Mouse (Mus musculus): ENCODE results near the gene Ddc.

DNA sequence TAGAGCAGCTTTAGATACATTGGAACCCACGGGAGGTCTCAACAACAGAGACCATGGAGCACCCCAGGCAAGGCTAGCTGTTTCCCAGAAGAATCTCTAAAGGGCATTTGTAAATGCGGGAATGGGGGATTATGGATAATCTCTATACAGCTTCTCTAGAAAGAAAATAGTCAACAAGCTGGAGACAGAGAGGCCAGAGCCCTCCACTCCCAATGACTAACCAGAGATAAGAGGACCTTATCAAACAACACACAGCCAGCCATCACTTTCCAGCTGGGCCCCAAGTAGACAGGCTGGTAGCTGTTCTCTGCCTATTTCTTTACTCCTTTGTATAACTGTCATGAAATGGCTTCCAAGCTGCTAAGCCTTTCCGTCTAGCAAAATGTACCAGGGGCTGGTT lies 82.2 kb downstream of the Ddc start:
- TF ChIP-seq CTCF (IDR thresholded peaks at IDR 0.05; ENCODE audit: control insufficient read depth, insufficient read depth, insufficient replicate concordance, low read depth, low read length): no peak
- TF ChIP-seq POLR2A (IDR thresholded peaks at IDR 0.05; ENCODE audit: control insufficient read depth, low read depth, low read length): no peak
